Mouse (Mus musculus): ENCODE results near the gene Phxr2. TPM values are rescaled to one million over a fixed set of nuclear protein-coding genes. Genes with fewer than 3 reads are reported as not detected.
A peak's percentile ranks its signal among the peaks of the same experiment; 100 is the strongest.

Gene Phxr2
- polyA plus RNA-seq (2012; rRNA removed): not detected in 2 replicates

DNA sequence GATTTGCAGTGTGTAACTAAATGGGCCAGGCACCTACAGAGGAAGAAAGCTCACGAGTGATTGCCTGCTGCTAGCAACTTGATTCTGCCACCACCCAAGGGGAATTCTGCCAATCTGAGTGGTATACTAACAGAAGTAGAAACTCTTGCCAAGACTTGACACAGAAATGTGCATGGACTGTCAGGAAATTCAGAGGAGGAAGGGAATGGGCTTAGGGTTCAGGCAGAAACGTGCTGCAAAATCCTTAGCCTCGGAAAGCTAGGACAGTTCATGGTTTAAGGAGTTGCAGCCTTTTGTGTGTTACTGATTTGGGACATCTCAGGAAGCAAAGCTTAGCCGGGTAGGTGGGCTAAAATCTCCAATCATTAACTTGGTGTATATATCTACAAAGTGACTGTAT lies at the start of gene Phxr2:
Gene Phxr2 (minus strand): TSS at position 101 of the 400 bp plus-strand sequence.
- Histone ChIP-seq H3K27ac (ENCODE audit: insufficient read depth, low read length) (no peak within 1 kb of the TSS), H3K4me1 (ENCODE audit: control insufficient read depth, insufficient read depth, low read length) (no peaks in the 10 kb centered on the region), H3K4me3 (ENCODE audit: insufficient read depth, low read length) (no peak within 1 kb of the TSS)
- no peak for TF ChIP-seq CTCF (IDR thresholded peaks at IDR 0.05; ENCODE audit: extremely low read depth, insufficient read depth, low read length)
- TF ChIP-seq POLR2A (IDR thresholded peaks at IDR 0.05; ENCODE audit: extremely low read depth, insufficient read depth, low read length): no peak

DNA sequence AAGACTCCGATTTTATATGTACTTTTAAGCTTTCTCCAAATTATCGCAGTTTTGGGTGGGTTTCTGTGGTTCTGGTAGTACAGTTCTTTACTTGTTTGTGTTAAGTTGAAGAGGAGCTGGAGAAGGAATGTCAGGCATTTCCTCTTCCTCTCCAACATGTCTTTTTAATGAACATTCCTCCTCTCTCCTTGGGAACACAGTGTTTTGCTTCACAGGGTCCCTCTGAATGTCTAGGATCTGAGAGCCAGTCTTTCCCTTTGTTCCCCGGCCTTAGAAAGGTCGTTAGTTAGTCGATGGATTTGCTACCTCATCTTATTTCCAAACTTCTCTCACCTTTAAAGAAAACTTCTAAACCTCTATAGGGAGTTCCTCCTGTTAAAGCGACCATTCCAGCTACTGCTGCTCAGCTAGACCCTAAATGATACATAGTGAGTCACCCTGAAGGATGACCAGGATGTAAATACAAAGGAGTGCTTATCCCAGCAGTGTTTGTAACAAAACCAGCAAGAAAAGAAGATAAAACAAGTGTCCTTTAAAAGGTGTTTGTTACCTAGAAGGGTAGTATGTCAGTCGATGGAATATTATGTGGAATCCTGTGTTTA lies 46.9 kb upstream of the Phxr2 start:
- peaks cover 2% of the 10 kb centered on the region; the same call in 1 of the 2 replicates for H3K4me1 ChIP-seq (ENCODE audit: control insufficient read depth, insufficient read depth, low read length)
- TF ChIP-seq CTCF (IDR thresholded peaks at IDR 0.05; ENCODE audit: extremely low read depth, insufficient read depth, low read length) (no peak), POLR2A (IDR thresholded peaks at IDR 0.05; ENCODE audit: extremely low read depth, insufficient read depth, low read length) (no peak)
- no peak overlapping the region for H3K27ac ChIP-seq (ENCODE audit: insufficient read depth, low read length)
- H3K4me3 ChIP-seq (ENCODE audit: insufficient read depth, low read length): no peak overlapping the region

DNA sequence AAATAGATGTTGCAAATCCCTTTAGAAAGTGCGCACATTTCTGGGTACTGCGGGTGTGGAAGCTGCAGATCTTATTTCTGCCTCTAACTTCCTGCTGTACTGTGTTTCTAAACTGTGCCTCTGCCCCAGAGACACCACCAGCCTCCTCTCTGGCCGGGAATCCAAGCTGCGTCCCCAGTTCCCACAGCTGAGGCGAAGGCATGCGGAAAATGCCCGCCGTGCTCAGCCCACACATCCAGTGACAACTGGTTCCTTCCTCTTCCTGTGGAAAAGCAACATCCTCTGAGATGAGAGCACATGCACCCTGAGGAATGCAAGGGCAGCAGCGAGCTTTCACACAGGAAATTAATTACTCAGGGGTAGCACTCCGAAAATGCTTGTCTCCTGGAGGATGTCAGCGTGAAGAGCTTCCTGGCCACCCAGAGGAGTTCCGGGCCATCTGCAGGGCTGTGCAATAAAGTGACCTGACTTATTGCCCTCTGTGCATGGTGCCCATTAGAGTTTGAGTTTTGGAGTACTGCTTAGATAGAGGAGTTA lies 45.9 kb upstream of the Phxr2 start:
- H3K4me1 ChIP-seq (ENCODE audit: control insufficient read depth, insufficient read depth, low read length): peaks cover 2% of the 10 kb centered on the region; the same call in 1 of the 2 replicates
- H3K27ac ChIP-seq (ENCODE audit: insufficient read depth, low read length): no peak overlapping the region
- TF ChIP-seq POLR2A (IDR thresholded peaks at IDR 0.05; ENCODE audit: extremely low read depth, insufficient read depth, low read length): no peak
- TF ChIP-seq CTCF (IDR thresholded peaks at IDR 0.05; ENCODE audit: extremely low read depth, insufficient read depth, low read length): no peak
- H3K4me3 ChIP-seq (ENCODE audit: insufficient read depth, low read length): no peak overlapping the region

DNA sequence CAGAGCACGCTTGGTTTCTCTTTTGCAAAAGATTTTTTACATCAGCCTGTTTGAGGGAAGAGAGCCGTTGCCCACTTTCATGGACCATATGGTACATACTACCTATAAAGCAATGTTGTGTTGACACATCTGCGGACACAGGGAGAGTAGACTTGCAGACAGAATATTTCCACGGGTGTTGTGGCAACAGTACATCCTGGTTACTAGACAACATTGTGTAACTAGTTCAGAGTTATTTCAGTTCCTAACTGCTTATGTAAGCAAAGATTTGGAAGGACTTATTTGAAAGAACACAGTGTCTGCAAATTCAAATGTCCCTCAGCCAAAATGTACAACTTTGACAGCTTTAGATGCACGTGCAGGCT lies 43.6 kb upstream of the Phxr2 start:
- H3K4me1 ChIP-seq (ENCODE audit: control insufficient read depth, insufficient read depth, low read length): peaks cover 3% of the 10 kb centered on the region; the same call in 1 of the 2 replicates
- TF ChIP-seq CTCF (IDR thresholded peaks at IDR 0.05; ENCODE audit: extremely low read depth, insufficient read depth, low read length): no peak
- TF ChIP-seq POLR2A (IDR thresholded peaks at IDR 0.05; ENCODE audit: extremely low read depth, insufficient read depth, low read length): no peak
- peak overlapping the region; percentile 41; the same call in 1 of the 2 replicates for H3K27ac ChIP-seq (ENCODE audit: insufficient read depth, low read length)
- H3K4me3 ChIP-seq (ENCODE audit: insufficient read depth, low read length): no peak overlapping the region

DNA sequence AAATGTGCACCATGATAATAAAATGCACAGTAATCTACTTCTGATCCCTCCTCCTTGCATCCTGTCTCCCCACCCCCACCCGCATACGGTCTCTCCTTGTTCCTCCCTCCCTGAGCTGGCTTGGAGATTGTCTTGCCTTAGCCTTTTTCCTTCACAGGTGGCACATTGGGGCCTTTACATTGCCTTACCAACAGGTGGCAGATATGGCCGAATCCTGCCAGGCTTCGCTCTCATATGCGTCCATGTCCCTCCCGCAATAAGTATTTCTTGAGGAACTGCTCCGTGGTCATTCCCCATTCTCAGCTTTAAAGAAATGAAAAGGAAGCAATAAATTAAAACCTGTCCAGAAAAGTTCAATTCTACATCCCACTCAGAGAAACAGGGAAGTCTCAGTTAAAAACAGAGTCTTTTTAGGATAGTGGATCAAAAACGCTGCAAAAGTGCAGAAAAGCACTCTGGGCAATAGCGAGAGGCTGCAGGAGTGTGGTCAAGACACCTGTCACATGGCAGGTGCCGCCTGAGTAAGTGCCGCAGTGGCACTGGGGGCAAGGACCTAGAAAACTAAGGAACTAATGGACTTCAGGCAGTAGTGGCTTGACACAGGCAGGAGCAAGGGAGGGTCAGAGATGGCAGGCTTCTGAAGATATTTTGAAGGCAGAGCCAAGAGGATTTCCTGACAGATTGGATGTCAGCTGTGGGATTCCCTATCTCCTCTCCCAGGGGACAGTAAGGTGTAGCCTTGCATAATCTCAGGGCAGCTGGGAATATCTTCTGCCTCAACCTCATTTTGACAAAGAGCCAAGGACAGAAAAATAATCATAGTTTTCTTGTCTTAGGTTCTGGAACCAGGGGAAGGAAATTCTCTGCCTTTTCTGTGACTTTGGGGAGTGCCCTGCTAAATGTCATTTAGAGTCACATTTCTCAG lies 43.0 kb upstream of the Phxr2 start:
- TF ChIP-seq CTCF (IDR thresholded peaks at IDR 0.05; ENCODE audit: extremely low read depth, insufficient read depth, low read length) (peak; percentile 38; the same call in 1 of the 2 replicates), POLR2A (IDR thresholded peaks at IDR 0.05; ENCODE audit: extremely low read depth, insufficient read depth, low read length) (no peak)
- Histone ChIP-seq H3K27ac (ENCODE audit: insufficient read depth, low read length) (0 out of 2 replicates have a peak overlapping the region, but pooled peaks have one; percentile 41), H3K4me3 (ENCODE audit: insufficient read depth, low read length) (no peak overlapping the region), H3K4me1 (ENCODE audit: control insufficient read depth, insufficient read depth, low read length) (peaks cover 3% of the 10 kb centered on the region; the same call in 1 of the 2 replicates)

DNA sequence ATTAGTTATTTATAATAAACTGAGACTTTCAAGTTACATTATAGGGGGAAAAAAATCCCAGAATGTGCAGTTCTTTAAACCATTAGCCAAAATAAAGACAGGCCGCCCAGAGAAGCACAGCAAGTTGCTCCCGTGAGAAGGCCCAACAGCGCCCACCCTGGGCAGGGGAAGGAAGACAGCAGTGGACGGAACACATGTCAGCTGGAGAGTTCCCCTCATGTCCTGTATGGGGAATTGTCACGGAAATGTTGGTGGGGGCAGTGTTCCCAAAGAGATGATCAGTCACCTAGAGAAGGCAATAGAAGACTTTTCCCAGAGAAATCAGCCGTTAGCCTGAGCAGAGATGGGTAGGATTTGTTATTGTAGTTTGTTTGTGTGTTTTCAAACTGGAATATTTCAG lies 42.3 kb upstream of the Phxr2 start:
- no peak overlapping the region for H3K4me3 ChIP-seq (ENCODE audit: insufficient read depth, low read length)
- no peak overlapping the region for H3K27ac ChIP-seq (ENCODE audit: insufficient read depth, low read length)
- peaks cover 3% of the 10 kb centered on the region; the same call in 1 of the 2 replicates for H3K4me1 ChIP-seq (ENCODE audit: control insufficient read depth, insufficient read depth, low read length)
- TF ChIP-seq POLR2A (IDR thresholded peaks at IDR 0.05; ENCODE audit: extremely low read depth, insufficient read depth, low read length) (no peak), CTCF (IDR thresholded peaks at IDR 0.05; ENCODE audit: extremely low read depth, insufficient read depth, low read length) (0 out of 2 replicates have a peak, but pooled peaks have one; percentile 8)

DNA sequence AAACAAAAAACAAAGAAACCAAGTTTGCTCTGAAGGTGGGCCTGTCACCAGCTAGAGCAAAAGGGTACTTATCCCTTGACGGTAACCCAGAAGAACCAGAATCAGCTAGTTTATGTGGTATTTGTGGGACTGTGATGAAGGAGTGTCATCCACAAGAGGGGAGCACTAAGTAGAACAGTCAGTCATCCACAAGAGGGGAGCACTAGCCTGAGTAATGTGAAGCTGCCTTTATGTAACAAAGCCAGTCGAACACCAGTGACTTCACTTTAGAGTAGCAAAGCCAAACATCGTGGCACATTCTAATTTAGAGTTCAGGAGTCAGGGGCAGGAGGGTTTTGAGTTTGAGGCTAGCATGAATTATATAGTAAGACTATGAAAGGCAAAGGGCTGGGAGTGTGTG lies 40.3 kb upstream of the Phxr2 start:
- TF ChIP-seq POLR2A (IDR thresholded peaks at IDR 0.05; ENCODE audit: extremely low read depth, insufficient read depth, low read length) (no peak), CTCF (IDR thresholded peaks at IDR 0.05; ENCODE audit: extremely low read depth, insufficient read depth, low read length) (peak; percentile 65)

DNA sequence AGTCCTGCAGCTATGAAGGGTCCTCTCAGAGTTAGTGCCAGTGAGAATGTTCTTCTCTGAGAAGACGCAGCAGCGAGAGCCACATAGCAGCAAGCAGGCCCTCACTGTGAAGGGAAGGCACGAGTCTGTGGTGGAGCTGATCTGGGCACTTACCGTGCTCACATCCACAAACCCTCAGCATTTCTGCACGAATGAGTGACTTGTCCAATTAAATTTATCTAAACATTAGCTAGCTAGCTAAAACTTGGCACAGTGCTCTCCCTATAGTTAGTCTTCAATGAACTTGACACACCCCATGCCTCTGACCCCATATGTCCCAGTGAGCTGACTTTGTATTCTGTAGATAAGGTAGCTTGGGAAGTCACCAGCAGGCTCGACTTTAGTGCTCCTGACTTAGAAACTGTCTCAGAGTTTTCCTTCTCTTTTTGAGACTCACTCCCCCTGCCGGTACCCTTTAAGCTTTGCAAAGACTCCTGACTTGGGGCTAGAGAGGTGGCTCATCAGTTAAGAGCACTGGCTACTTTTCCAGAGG lies 39.7 kb upstream of the Phxr2 start:
- TF ChIP-seq POLR2A (IDR thresholded peaks at IDR 0.05; ENCODE audit: extremely low read depth, insufficient read depth, low read length): no peak
- no peak for TF ChIP-seq CTCF (IDR thresholded peaks at IDR 0.05; ENCODE audit: extremely low read depth, insufficient read depth, low read length)
- no peak overlapping the region for H3K4me3 ChIP-seq (ENCODE audit: insufficient read depth, low read length)
- peaks cover 3% of the 10 kb centered on the region; the same call in 1 of the 2 replicates for H3K4me1 ChIP-seq (ENCODE audit: control insufficient read depth, insufficient read depth, low read length)
- H3K27ac ChIP-seq (ENCODE audit: insufficient read depth, low read length): no peak overlapping the region

More for the DNA sequence above, 40.3 kb upstream of the Phxr2 start:
- Histone ChIP-seq H3K4me3 (ENCODE audit: insufficient read depth, low read length) (no peak overlapping the region), H3K27ac (ENCODE audit: insufficient read depth, low read length) (no peak overlapping the region), H3K4me1 (ENCODE audit: control insufficient read depth, insufficient read depth, low read length) (peaks cover 3% of the 10 kb centered on the region; the same call in 1 of the 2 replicates)

DNA sequence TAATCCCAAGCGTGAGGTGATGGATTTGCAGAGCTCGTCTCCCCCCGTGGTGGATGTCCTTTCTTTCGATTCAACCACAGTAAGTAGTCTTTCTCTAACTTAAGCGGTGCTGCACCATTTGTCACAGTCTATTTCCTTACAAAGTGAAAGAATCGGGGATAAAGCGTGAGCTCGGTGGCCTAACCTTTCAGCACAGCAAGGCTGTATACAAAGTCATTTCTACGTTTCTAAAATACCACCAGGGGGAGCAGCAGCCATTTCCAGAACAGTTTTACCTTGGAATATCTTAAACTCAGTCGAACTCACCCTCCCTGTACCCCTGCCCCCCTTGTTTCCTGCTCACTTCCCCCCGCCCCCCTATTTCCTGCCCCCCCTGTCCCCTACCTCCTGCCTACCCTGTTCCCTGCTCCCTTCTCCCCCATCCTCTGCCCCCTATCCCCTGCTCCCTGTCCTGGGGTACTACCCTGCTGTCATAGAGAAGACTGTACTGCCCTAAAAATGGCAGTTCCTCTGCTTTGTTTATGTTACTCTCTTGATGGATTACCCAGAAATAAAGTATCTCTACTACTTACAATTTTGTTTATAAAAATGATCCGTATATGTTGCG lies 38.8 kb upstream of the Phxr2 start:
- TF ChIP-seq POLR2A (IDR thresholded peaks at IDR 0.05; ENCODE audit: extremely low read depth, insufficient read depth, low read length) (no peak), CTCF (IDR thresholded peaks at IDR 0.05; ENCODE audit: extremely low read depth, insufficient read depth, low read length) (peak; percentile 46; the same call in 1 of the 2 replicates)
- Histone ChIP-seq H3K4me1 (ENCODE audit: control insufficient read depth, insufficient read depth, low read length) (peaks cover 3% of the 10 kb centered on the region; the same call in 1 of the 2 replicates), H3K4me3 (ENCODE audit: insufficient read depth, low read length) (no peak overlapping the region), H3K27ac (ENCODE audit: insufficient read depth, low read length) (no peak overlapping the region)
